Mouse (Mus musculus): Measurements from ENCODE around the gene March9. TPM values are rescaled to one million over a fixed set of nuclear protein-coding genes. Genes with fewer than 3 reads are reported as not detected.

The March9 gene
- polyA plus RNA-seq, 1 experiment: 6.1 TPM

- Histone ChIP-seq H3K4me2 (ENCODE audit: low read depth) (peak overlapping the region; percentile 37), H3K4me3 (peak overlapping the region; percentile 16), H3K79me2 (ENCODE audit: control insufficient read depth, insufficient read depth) (no peaks in the 10 kb centered on the region), H3K36me3 (ENCODE audit: control insufficient read depth, insufficient read depth) (no peaks in the 10 kb centered on the region), H3ac (ENCODE audit: control insufficient read depth, insufficient read length) (no peak overlapping the region), H3K27me3 (ENCODE audit: control insufficient read depth, insufficient read depth, insufficient read length) (peaks cover 8% of the 10 kb centered on the region)
- TF ChIP-seq USF1 (IDR thresholded peaks at IDR 0.05; ENCODE audit: low read depth): no peak
- TF ChIP-seq POLR2A (IDR thresholded peaks at IDR 0.05; ENCODE audit: insufficient read length, low read depth): no peak
- no peak for TF ChIP-seq MAX (IDR thresholded peaks at IDR 0.05; ENCODE audit: low read depth)
- TF ChIP-seq REST (IDR thresholded peaks at IDR 0.05; ENCODE audit: insufficient read depth, insufficient read length): no peak
- TF ChIP-seq TCF12 (IDR thresholded peaks at IDR 0.05; ENCODE audit: insufficient read depth, poor library complexity, severe bottlenecking): no peak
- TF ChIP-seq MYOD1 (IDR thresholded peaks at IDR 0.05; ENCODE audit: control insufficient read depth in 1 of 3, insufficient read length in 2 of 3, low read depth in 2 of 3): no peak
- no peak for TF ChIP-seq E2F4 (IDR thresholded peaks at IDR 0.05; ENCODE audit: insufficient read depth)
- TF ChIP-seq TCF3 (IDR thresholded peaks at IDR 0.05; ENCODE audit: insufficient read length, low read depth): no peak
- TF ChIP-seq MYOG (IDR thresholded peaks at IDR 0.05; ENCODE audit: control insufficient read depth in 1 of 3, insufficient read depth in 1 of 3, insufficient read length in 2 of 3, low read depth in 2 of 3): no peak
- TF ChIP-seq SRF (IDR thresholded peaks at IDR 0.05; ENCODE audit: control insufficient read depth, insufficient read length, low read depth): no peak
- TF ChIP-seq CEBPB (IDR thresholded peaks at IDR 0.05; ENCODE audit: insufficient read depth, poor library complexity, severe bottlenecking): no peak
- no peak for TF ChIP-seq POLR2AphosphoS2 (IDR thresholded peaks at IDR 0.05; ENCODE audit: insufficient read length, low read depth)
These were observed 18.2 kb upstream of the March9 start for GRCm38 (mm10) chr10:127078001-127078676.

DNA sequence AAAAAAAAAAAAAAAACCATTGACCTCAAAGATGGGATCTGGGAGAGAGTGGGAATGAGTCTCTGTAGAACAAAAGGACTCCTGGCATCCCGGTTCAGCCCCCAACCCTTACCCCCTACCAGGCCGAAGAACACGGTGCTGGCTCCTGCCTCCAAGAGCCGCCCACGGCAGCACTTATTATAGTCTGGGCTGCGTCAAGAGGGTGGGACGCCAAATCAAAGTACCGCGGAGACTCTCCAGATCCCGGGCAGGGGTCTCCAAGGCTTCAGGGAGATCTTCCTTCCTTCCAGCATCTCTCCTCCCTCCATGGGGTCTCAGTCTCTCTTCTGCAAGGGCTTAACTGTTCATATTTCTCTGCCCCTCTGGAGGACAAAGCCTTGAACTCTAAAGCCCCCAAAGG lies 17.5 kb upstream of the March9 start:
- Histone ChIP-seq H3ac (ENCODE audit: control insufficient read depth, insufficient read length) (no peak overlapping the region), H3K36me3 (ENCODE audit: control insufficient read depth, insufficient read depth) (no peaks in the 10 kb centered on the region), H3K27me3 (ENCODE audit: control insufficient read depth, insufficient read depth, insufficient read length) (peaks cover 8% of the 10 kb centered on the region), H3K79me2 (ENCODE audit: control insufficient read depth, insufficient read depth) (no peaks in the 10 kb centered on the region), H3K4me2 (ENCODE audit: low read depth) (no peak overlapping the region), H3K4me3 (no peak overlapping the region)
- no peak for TF ChIP-seq POLR2A (IDR thresholded peaks at IDR 0.05; ENCODE audit: insufficient read length, low read depth)
- TF ChIP-seq SRF (IDR thresholded peaks at IDR 0.05; ENCODE audit: control insufficient read depth, insufficient read length, low read depth): no peak
- no peak for TF ChIP-seq TCF12 (IDR thresholded peaks at IDR 0.05; ENCODE audit: insufficient read depth, poor library complexity, severe bottlenecking)
- TF ChIP-seq E2F4 (IDR thresholded peaks at IDR 0.05; ENCODE audit: insufficient read depth): no peak
- TF ChIP-seq MYOD1 (IDR thresholded peaks at IDR 0.05; ENCODE audit: control insufficient read depth in 1 of 3, insufficient read length in 2 of 3, low read depth in 2 of 3): no peak
- no peak for TF ChIP-seq USF1 (IDR thresholded peaks at IDR 0.05; ENCODE audit: low read depth)
- TF ChIP-seq MYOG (IDR thresholded peaks at IDR 0.05; ENCODE audit: control insufficient read depth in 1 of 3, insufficient read depth in 1 of 3, insufficient read length in 2 of 3, low read depth in 2 of 3): no peak

GRCm38 (mm10) chr10:127076082-127076481 lies 16.1 kb upstream of the March9 start:
- Histone ChIP-seq H3K4me2 (ENCODE audit: low read depth) (no peak overlapping the region), H3K27me3 (ENCODE audit: control insufficient read depth, insufficient read depth, insufficient read length) (peaks cover 8% of the 10 kb centered on the region), H3K79me2 (ENCODE audit: control insufficient read depth, insufficient read depth) (no peaks in the 10 kb centered on the region), H3K4me3 (no peak overlapping the region), H3ac (ENCODE audit: control insufficient read depth, insufficient read length) (no peak overlapping the region), H3K36me3 (ENCODE audit: control insufficient read depth, insufficient read depth) (no peaks in the 10 kb centered on the region)
- TF ChIP-seq POLR2AphosphoS2 (IDR thresholded peaks at IDR 0.05; ENCODE audit: insufficient read length, low read depth): no peak
- no peak for TF ChIP-seq MYOG (IDR thresholded peaks at IDR 0.05; ENCODE audit: control insufficient read depth in 1 of 3, insufficient read depth in 1 of 3, insufficient read length in 2 of 3, low read depth in 2 of 3)
- TF ChIP-seq MYOD1 (IDR thresholded peaks at IDR 0.05; ENCODE audit: control insufficient read depth in 1 of 3, insufficient read length in 2 of 3, low read depth in 2 of 3): no peak
- no peak for TF ChIP-seq POLR2A (IDR thresholded peaks at IDR 0.05; ENCODE audit: insufficient read length, low read depth)
- no peak for TF ChIP-seq MAX (IDR thresholded peaks at IDR 0.05; ENCODE audit: low read depth)
- no peak for TF ChIP-seq REST (IDR thresholded peaks at IDR 0.05; ENCODE audit: insufficient read depth, insufficient read length)
- no peak for TF ChIP-seq CEBPB (IDR thresholded peaks at IDR 0.05; ENCODE audit: insufficient read depth, poor library complexity, severe bottlenecking)

DNA sequence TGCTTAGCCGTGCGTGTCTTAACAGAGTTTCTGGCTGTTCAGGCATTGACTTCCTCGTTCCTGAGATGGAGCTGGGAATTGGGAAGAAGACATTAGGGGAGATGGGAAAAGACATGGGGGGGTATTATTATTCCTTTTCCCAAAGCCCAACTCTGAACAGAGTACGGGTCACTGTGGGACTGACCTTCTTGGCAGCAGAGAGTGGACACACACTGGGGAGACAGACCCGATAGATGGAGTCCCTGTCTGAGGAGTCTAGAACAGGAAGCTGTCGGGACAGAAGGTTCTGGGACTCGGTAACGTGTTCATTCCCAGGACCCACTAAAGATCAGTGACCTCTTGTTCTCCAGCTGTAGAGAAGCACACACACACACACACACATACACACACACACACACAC lies 15.7 kb upstream of the March9 start:
- TF ChIP-seq CEBPB (IDR thresholded peaks at IDR 0.05; ENCODE audit: insufficient read depth, poor library complexity, severe bottlenecking) (no peak), TCF12 (IDR thresholded peaks at IDR 0.05; ENCODE audit: insufficient read depth, poor library complexity, severe bottlenecking) (no peak), SRF (IDR thresholded peaks at IDR 0.05; ENCODE audit: control insufficient read depth, insufficient read length, low read depth) (no peak), MYOD1 (IDR thresholded peaks at IDR 0.05; ENCODE audit: control insufficient read depth in 1 of 3, insufficient read length in 2 of 3, low read depth in 2 of 3) (no peak), MAX (IDR thresholded peaks at IDR 0.05; ENCODE audit: low read depth) (no peak), MYOG (IDR thresholded peaks at IDR 0.05; ENCODE audit: control insufficient read depth in 1 of 3, insufficient read depth in 1 of 3, insufficient read length in 2 of 3, low read depth in 2 of 3) (no peak)
- Histone ChIP-seq H3K79me2 (ENCODE audit: control insufficient read depth, insufficient read depth) (no peaks in the 10 kb centered on the region), H3K4me2 (ENCODE audit: low read depth) (no peak overlapping the region), H3K27me3 (ENCODE audit: control insufficient read depth, insufficient read depth, insufficient read length) (peaks cover 8% of the 10 kb centered on the region), H3ac (ENCODE audit: control insufficient read depth, insufficient read length) (no peak overlapping the region), H3K4me3 (no peak overlapping the region), H3K36me3 (ENCODE audit: control insufficient read depth, insufficient read depth) (no peaks in the 10 kb centered on the region)

- peaks cover under 1% of the 10 kb centered on the region for H3K79me2 ChIP-seq (ENCODE audit: control insufficient read depth, insufficient read depth)
- TF ChIP-seq TCF12 (IDR thresholded peaks at IDR 0.05; ENCODE audit: insufficient read depth, poor library complexity, severe bottlenecking) (no peak), REST (IDR thresholded peaks at IDR 0.05; ENCODE audit: insufficient read depth, insufficient read length) (no peak), TCF3 (IDR thresholded peaks at IDR 0.05; ENCODE audit: insufficient read length, low read depth) (no peak), SRF (IDR thresholded peaks at IDR 0.05; ENCODE audit: control insufficient read depth, insufficient read length, low read depth) (no peak), MYOG (IDR thresholded peaks at IDR 0.05; ENCODE audit: control insufficient read depth in 1 of 3, insufficient read depth in 1 of 3, insufficient read length in 2 of 3, low read depth in 2 of 3) (no peak), MYOD1 (IDR thresholded peaks at IDR 0.05; ENCODE audit: control insufficient read depth in 1 of 3, insufficient read length in 2 of 3, low read depth in 2 of 3) (no peak), POLR2AphosphoS2 (IDR thresholded peaks at IDR 0.05; ENCODE audit: insufficient read length, low read depth) (no peak), POLR2A (IDR thresholded peaks at IDR 0.05; ENCODE audit: insufficient read length, low read depth) (no peak), MAX (IDR thresholded peaks at IDR 0.05; ENCODE audit: low read depth) (no peak), USF1 (IDR thresholded peaks at IDR 0.05; ENCODE audit: low read depth) (no peak), E2F4 (IDR thresholded peaks at IDR 0.05; ENCODE audit: insufficient read depth) (no peak), CEBPB (IDR thresholded peaks at IDR 0.05; ENCODE audit: insufficient read depth, poor library complexity, severe bottlenecking) (no peak)
- no peak within 1 kb of the TSS for H3K4me3 ChIP-seq
- H3K4me2 ChIP-seq (ENCODE audit: low read depth): no peak within 1 kb of the TSS
- peaks cover 8% of the 10 kb centered on the region for H3K27me3 ChIP-seq (ENCODE audit: control insufficient read depth, insufficient read depth, insufficient read length)
- H3ac ChIP-seq (ENCODE audit: control insufficient read depth, insufficient read length): no peak within 1 kb of the TSS
- no peaks in the 10 kb centered on the region for H3K36me3 ChIP-seq (ENCODE audit: control insufficient read depth, insufficient read depth)
These were observed 15.1 kb upstream of the March9 start, which contains the start of gene Agap2 for GRCm38 (mm10) chr10:127075080-127075479. Agap2 (plus strand) TSS chr10:127075284.
